Mouse (Mus musculus) T-helper 17 cell (primary cell): ENCODE measurements around the gene BC048671.

ENCODE experiments used
- in situ Hi-C, 2 experiments: fragments of 300-600 bp; cut with MboI, MseI; formaldehyde crosslinking; loops; 1 replicate in 1 of 2; 2 replicates in 1 of 2; pipeline ENCODE4 v1.15.1; 2025; ENCODE audit warnings: high pct_unique_total_duplicates in 2 of 2

The BC048671 gene

GRCm38 (mm10) chr6:90300919-90301318 lies at the start of gene BC048671:
TSS of gene BC048671 (plus strand) at chr6:90301219.
- in situ Hi-C loops: no loop called here

GRCm38 (mm10) chr6:90288265-90288664 lies 12.8 kb upstream of the BC048671 start:
- in situ Hi-C loops: no loop called here

GRCm38 (mm10) chr6:90306315-90306975 lies 5.4 kb downstream of the BC048671 start:
- in situ Hi-C loops: no loop called here

- in situ Hi-C loops: no loop called here
Measured at GRCm38 (mm10) chr6:90308839-90309778, 8.1 kb downstream of the BC048671 start.

GRCm38 (mm10) chr6:90315961-90316360 lies 14.9 kb downstream of the BC048671 start:
- in situ Hi-C loops: no loop called here

GRCm38 (mm10) chr6:90317510-90318258 lies 16.7 kb downstream of the BC048671 start:
- in situ Hi-C loops: no loop called here

- in situ Hi-C loops: no loop called here
Measured at GRCm38 (mm10) chr6:90319019-90319418, 18.0 kb downstream of the BC048671 start.

- in situ Hi-C loops: loop anchor here in 1 of 2 experiments (10.0 kb wide), 1 partner anchor 635 kb away; no protein-coding TSS in a partner anchor
Measured at GRCm38 (mm10) chr6:90319475-90320191, 18.6 kb downstream of the BC048671 start.

GRCm38 (mm10) chr6:90320429-90320828 lies 19.4 kb downstream of the BC048671 start:
- in situ Hi-C loops: loop anchor here in 1 of 2 experiments (10.0 kb wide), 1 partner anchor 636 kb away; no protein-coding TSS in a partner anchor

GRCm38 (mm10) chr6:90321811-90322210 lies 20.8 kb downstream of the BC048671 start:
- in situ Hi-C loops: loop anchor here in 1 of 2 experiments (10.0 kb wide), 1 partner anchor 637 kb away; no protein-coding TSS in a partner anchor

GRCm38 (mm10) chr6:90324026-90324425 lies 23.0 kb downstream of the BC048671 start:
- in situ Hi-C loops: loop anchor here in 1 of 2 experiments (10.0 kb wide), 1 partner anchor 639 kb away; no protein-coding TSS in a partner anchor

- in situ Hi-C loops: loop anchor here in 1 of 2 experiments (10.0 kb wide), 1 partner anchor 640 kb away; no protein-coding TSS in a partner anchor
Measured at GRCm38 (mm10) chr6:90324463-90324862, 23.4 kb downstream of the BC048671 start.

- in situ Hi-C loops: loop anchor here in 1 of 2 experiments (10.0 kb wide), 1 partner anchor 640 kb away; no protein-coding TSS in a partner anchor
Measured at GRCm38 (mm10) chr6:90324991-90325390, 24.0 kb downstream of the BC048671 start, which contains the start of gene Chst13. TSS of gene Chst13 (minus strand) at chr6:90325185.

- in situ Hi-C loops: loop anchor here in 1 of 2 experiments (10.0 kb wide), 1 partner anchor 643 kb away; no protein-coding TSS in a partner anchor
Measured at GRCm38 (mm10) chr6:90327670-90328069, 26.7 kb downstream of the BC048671 start.

- in situ Hi-C loops: loop anchor here (5.0 to 10.0 kb wide), 2 partner anchors 645 to 648 kb away; no protein-coding TSS in a partner anchor
Measured at GRCm38 (mm10) chr6:90329953-90330352, 28.9 kb downstream of the BC048671 start.

GRCm38 (mm10) chr6:90332561-90333425 lies 31.8 kb downstream of the BC048671 start, which contains the start of gene Uroc1:
TSS of gene Uroc1 (plus strand) at chr6:90333284.
- in situ Hi-C loops: loop anchor here in 1 of 2 experiments (5.0 kb wide), 1 partner anchor 650 kb away; no protein-coding TSS in a partner anchor

GRCm38 (mm10) chr6:90334244-90334643 lies 33.2 kb downstream of the BC048671 start:
- in situ Hi-C loops: loop anchor here in 1 of 2 experiments (5.0 kb wide), 1 partner anchor 652 kb away; no protein-coding TSS in a partner anchor

- in situ Hi-C loops: no loop called here
Measured at GRCm38 (mm10) chr6:90342343-90342742, 41.3 kb downstream of the BC048671 start.

- in situ Hi-C loops: no loop called here
Measured at GRCm38 (mm10) chr6:90347183-90347582, 46.2 kb downstream of the BC048671 start.
